Mouse (Mus musculus) cerebellum, postnatal 25 days (tissue): ENCODE data around the gene Mon1a.
A peak's percentile ranks its signal among the peaks of the same experiment; 100 is the strongest.

Experiments used
- DNase-seq, 2 experiments: peaks; one replicate each; pipeline ENCODE4 v3.0.0; 2021; ENCODE audit warnings: mixed read lengths in 2 of 2

The Mon1a gene

DNA sequence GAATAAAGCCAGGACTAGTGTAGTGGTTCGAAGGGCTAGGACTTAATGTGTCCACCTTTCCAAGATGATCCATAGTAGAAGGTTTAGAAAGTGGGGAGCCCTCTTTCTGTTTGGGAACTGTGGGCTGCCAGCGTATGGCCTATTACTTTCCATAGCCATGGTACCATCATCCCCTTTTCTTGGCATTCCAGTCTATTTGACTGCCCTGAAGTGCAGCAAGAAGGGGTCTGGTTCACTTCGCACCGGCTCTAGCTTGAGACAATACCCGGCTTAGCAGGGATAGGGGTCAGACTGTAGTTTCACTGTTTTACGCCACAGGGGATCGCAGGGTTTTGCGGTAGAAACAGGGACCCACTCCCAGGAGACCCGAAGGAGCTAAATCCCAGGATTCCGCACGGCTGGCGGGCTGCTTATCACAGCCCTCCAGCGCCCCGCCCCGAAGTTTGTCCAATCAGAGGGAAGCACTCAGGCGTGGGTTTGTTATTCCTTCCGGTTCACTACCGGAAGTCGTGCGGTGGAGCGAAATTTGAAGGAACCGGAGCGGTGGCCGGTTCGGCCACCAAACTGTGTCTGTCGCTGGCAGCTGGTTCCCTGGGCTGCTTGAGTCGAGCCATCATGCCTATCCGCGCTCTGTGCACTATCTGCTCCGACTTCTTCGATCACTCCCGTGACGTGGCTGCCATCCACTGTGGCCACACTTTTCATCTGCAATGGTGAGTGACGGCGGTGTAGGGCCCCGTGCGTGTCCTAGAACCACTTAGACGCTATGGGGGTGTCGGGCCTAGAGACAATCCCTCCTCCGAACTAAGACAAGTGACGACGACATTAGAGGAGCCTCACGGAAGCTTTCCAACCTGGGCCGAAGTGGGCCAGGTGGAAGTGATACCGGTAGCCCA, 62.8 kb downstream of the Mon1a start:
- DNase-seq, result peak; percentile 89 to 95
